Mouse (Mus musculus) layer of hippocampus, adult 11-12 months (tissue): ENCODE measurements around the gene Gabrr3.

Experiments
- DNase-seq: peaks from one replicate; pipeline ENCODE4 v3.0.0; 2022; ENCODE audit warnings: low spot score

Gene Gabrr3

DNA sequence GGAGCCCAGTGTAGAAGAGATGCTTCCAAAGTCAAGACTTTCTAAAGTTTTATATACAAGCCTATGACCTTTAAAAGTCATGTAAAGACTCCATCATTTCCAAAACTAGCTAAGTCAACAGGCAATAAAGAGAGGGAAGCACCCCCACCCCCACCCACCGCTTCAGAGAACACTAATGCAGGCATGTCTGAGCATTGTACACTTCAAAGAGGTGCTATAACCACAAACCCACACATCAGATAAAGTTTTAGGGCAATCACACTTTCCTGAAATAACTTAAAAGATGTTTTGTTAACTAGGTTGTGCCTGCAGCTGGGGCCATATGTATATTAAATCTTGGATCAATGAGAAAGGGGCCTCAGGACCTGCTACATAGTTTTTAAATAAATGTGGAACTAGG is 62.7 kb downstream of the Gabrr3 start:
- DNase-seq = no peak

DNA sequence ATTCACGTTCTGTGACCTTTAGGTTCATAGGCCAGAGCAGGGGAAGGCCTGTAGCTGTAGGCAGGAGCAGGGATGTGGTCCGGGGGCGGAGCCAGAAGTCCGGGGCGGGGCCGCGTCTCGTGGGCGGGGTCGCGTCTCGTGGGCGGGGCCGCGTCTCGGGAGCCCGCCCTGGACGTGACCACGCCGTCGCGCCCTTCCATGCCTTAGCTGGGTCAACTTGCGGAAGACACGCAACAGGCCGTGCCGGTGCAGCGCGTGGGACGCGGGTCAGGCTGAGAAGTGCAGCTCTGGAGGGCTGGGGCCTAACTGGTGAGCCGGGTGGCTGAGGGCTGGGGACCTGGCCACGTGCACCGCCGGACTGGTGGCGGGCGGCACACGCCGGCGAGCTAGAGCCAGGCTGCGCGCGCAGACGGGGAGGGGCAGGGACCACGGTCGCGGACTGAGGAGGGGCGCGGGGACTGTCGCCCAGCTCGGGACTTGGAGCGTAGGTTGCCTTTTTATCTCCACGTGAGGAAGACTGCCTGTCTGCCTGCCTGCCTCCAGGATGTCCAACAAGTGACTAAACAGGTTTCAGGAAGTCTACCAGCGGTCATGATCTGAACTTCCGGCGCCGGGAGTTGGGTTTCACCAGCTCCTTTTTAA is 64.6 kb downstream of the Gabrr3 start, which contains the start of gene Riox2:
Gene Riox2, plus strand, starts transcription at position 139 of the 642 bp plus-strand sequence.
- peak; percentile 75 for DNase-seq

DNA sequence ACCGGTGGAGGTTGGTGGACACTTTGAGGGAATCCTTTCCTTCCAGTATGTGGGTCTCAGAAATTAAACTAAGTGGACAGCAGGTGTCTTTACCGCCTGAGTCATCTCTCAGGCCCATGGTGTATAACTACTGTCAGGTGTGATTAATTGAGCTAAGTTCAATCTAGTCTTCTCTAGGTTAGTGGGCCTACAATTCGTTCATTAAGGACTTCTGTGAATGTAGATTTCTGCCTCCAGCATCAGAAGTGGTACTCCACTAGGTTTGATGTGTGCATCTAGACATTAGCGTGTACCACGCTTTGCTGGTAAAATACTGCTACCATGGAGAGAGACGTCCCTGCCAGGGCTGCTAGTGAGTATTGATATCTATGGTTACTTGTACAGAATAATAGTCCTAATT is 65.4 kb downstream of the Gabrr3 start:
- DNase-seq = no peak

DNA sequence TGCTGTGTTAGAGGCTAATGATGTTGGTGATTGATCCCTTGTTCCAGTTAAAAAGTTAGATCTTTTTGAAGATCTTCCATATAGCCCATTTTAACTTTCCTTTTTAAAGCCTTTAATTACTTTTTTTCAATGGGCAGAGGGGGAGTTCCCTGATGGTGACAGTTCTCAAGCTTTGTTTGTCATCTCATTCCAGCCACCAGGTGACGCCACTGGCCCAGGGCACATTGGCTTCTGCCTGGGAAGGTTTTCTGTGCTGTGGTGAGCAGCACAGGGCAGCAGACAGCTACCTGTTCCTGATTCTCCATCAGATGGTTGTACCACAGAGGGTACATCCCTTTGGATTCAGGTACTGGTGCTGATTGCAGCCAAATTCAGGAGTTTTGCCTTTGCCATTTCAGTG is 67.7 kb downstream of the Gabrr3 start:
- peak; percentile 60 for DNase-seq

GRCm38 (mm10) chr16:59477955-59478354 is 70.8 kb downstream of the Gabrr3 start:
- no peak for DNase-seq

DNA sequence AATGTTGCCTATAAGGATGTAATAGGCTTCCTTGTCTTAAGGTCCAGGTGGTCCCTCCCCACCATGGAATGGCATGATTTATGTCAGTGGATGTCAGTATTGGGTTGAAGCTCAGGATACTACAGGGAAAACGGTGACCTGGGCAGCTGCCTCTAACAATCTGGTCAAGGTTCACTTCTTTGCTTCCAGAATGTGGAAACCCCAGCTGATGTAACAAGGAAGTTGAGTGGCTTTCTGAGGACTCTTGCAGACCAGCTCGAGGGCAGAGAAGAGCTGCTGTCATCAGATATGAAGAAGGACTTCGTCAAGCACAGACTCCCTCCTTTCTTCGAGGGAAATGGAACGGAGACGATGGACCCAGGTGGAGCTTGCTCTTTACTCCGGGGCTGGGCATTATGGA is 80.1 kb downstream of the Gabrr3 start:
- DNase-seq = no peak

DNA sequence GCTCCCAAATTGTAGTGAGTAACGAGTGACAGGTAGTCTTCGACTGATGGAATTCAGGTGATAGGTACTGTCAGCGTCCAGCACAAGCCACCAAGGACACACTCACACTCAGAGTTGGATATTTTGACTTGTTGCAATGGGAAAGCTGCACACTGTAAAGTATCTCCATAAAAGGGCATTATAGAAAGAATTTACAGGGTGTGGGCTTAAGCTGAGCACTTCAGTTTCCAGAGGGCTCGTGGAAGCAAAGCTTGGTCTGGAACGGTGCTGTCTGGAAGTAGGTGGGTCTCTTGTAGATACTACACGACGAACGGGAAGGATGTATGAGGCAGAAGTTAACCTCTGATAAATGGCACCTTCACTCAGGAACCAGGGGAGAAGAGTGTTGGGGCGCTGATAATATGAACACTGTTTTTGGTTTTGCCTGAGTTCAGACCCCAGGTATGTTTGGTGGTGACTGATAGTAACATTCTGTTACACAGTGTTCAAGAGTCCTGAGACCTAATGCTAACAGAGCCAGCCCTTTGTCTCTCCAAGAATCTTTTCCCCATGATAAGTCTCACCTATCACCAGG is 80.9 kb downstream of the Gabrr3 start:
- no peak for DNase-seq

- DNase-seq = no peak
These were observed 86.1 kb downstream of the Gabrr3 start for GRCm38 (mm10) chr16:59493199-59493598.

DNA sequence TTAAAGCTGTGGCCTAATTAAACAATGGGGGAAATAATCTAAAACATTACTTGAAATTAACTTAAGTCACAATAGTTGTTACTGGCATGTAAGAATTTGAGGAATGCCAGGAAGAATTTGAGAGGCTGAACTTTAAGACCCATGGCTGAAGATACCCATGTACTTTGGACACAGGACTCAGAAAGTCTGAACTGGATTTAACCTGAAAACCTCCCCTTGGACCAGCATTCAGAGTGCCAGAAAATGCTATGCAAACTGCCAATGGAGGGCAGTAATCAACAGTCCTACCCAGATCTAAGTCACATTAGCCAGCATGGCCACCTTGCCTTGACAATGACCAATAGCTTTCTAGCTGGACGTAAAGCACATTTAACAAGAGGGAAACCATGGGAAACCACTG is 90.8 kb downstream of the Gabrr3 start:
- DNase-seq = no peak

GRCm38 (mm10) chr16:59499180-59499579 is 92.0 kb downstream of the Gabrr3 start:
- DNase-seq = no peak

DNA sequence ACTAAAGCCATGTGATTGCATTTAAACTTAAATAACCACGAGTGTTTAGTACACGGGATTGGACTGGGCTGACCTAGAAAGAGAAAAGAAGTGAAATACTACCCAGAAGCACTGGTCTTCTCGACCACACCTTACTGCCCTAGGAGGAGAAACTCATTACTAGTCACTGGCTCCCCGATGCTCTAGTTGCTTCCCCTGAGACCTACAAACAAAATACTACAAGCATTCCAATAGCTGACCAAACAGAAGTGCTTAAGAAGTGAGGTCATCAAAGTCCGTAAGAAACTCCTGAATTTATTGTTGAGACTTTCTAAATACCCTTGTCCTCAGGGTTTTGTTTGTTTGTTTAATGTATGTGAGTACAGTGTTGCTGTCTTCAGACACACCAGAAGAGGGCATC is 102.7 kb downstream of the Gabrr3 start:
- no peak for DNase-seq
